Mouse (Mus musculus): ENCODE data around the gene Nr4a1. TPM values are rescaled to one million over a fixed set of nuclear protein-coding genes. Genes with fewer than 3 reads are reported as not detected.
A peak's percentile ranks its signal among the peaks of the same experiment; 100 is the strongest.

The Nr4a1 gene
- polyA plus RNA-seq, 2 experiments: 0.19 to 0.42 TPM

- no peak overlapping the region for H3K4me2 ChIP-seq (ENCODE audit: low read depth)
- no peaks in the 10 kb centered on the region for H3K9me3 ChIP-seq (ENCODE audit: control insufficient read depth, low read length)
- TF ChIP-seq EP300 (IDR thresholded peaks at IDR 0.05; ENCODE audit: low read depth) (no peak), CTCF (IDR thresholded peaks at IDR 0.05; ENCODE audit: low read depth) (no peak)
- WGBS (ENCODE audit: insufficient replicate concordance): 48% methylated on average over 12 of the region's 12 CpGs
- ATAC-seq (ENCODE audit: insufficient read depth): no peak
- no peak for DNase-seq (ENCODE audit: low read depth in 3 of 3, low spot score in 3 of 3)
- no peaks in the 10 kb centered on the region for H3K36me3 ChIP-seq (replicated peaks; ENCODE audit: control insufficient read depth, insufficient read depth, low read depth)
- no peak overlapping the region for H3K27ac ChIP-seq
- no peaks in the 10 kb centered on the region; a peak in 1 of 4 replicates for H3K4me1 ChIP-seq (replicated peaks; ENCODE audit: control insufficient read depth in 2 of 2, insufficient read depth in 2 of 2, low read length in 1 of 2)
- H3K4me3 ChIP-seq (ENCODE audit: insufficient read depth in 1 of 2, low read depth in 2 of 2, low read length in 2 of 2): no peak overlapping the region
- H3K9ac ChIP-seq (replicated peaks): no peak overlapping the region
- H3K27me3 ChIP-seq (ENCODE audit: control insufficient read depth, insufficient read depth, low read length): no peaks in the 10 kb centered on the region
Measured at GRCm38 (mm10) chr15:101279430-101279999, 25.4 kb downstream of the Nr4a1 start.

GRCm38 (mm10) chr15:101282471-101282870 lies 28.4 kb downstream of the Nr4a1 start:
- Histone ChIP-seq H3K9me3 (ENCODE audit: control insufficient read depth, low read length) (no peaks in the 10 kb centered on the region), H3K9ac (replicated peaks) (no peak overlapping the region), H3K4me3 (ENCODE audit: insufficient read depth in 1 of 2, low read depth in 2 of 2, low read length in 2 of 2) (no peak overlapping the region), H3K27ac (no peak overlapping the region), H3K4me1 (replicated peaks; ENCODE audit: control insufficient read depth in 2 of 2, insufficient read depth in 2 of 2, low read length in 1 of 2) (peaks cover 0 to 6% of the 10 kb centered on the region in 2 experiments; a peak in 1 of 4 replicates), H3K4me2 (ENCODE audit: low read depth) (no peak overlapping the region), H3K36me3 (replicated peaks; ENCODE audit: control insufficient read depth, insufficient read depth, low read depth) (peaks cover 4% of the 10 kb centered on the region; the same call in 1 of the 2 replicates), H3K27me3 (ENCODE audit: control insufficient read depth, insufficient read depth, low read length) (no peaks in the 10 kb centered on the region)
- no peak for ATAC-seq (ENCODE audit: insufficient read depth)
- no peak for DNase-seq (ENCODE audit: low read depth in 3 of 3, low spot score in 3 of 3)
- WGBS (ENCODE audit: insufficient replicate concordance): 31% methylated on average over 5 of the region's 5 CpGs
- TF ChIP-seq CTCF (IDR thresholded peaks at IDR 0.05; ENCODE audit: low read depth): no peak
- TF ChIP-seq EP300 (IDR thresholded peaks at IDR 0.05; ENCODE audit: low read depth): no peak

- Histone ChIP-seq H3K4me3 (ENCODE audit: insufficient read depth in 1 of 2, low read depth in 2 of 2, low read length in 2 of 2) (peak overlapping the region; percentile 58 to 98), H3K27me3 (ENCODE audit: control insufficient read depth, insufficient read depth, low read length) (no peaks in the 10 kb centered on the region), H3K36me3 (replicated peaks; ENCODE audit: control insufficient read depth, insufficient read depth, low read depth) (peaks cover 4% of the 10 kb centered on the region; the same call in 1 of the 2 replicates), H3K9me3 (ENCODE audit: control insufficient read depth, low read length) (no peaks in the 10 kb centered on the region), H3K4me2 (ENCODE audit: low read depth) (peak overlapping the region; percentile 74), H3K9ac (replicated peaks) (peak overlapping the region; percentile 88), H3K27ac (no peak overlapping the region), H3K4me1 (replicated peaks; ENCODE audit: control insufficient read depth in 2 of 2, insufficient read depth in 2 of 2, low read length in 1 of 2) (peaks cover 0 to 6% of the 10 kb centered on the region in 2 experiments; a peak in 1 of 4 replicates)
- ATAC-seq (ENCODE audit: insufficient read depth): peak; percentile 27; the same call in 1 of the 2 replicates
- TF ChIP-seq CTCF (IDR thresholded peaks at IDR 0.05; ENCODE audit: low read depth): peak; percentile 62
- no peak for TF ChIP-seq EP300 (IDR thresholded peaks at IDR 0.05; ENCODE audit: low read depth)
- 2% methylated on average over 26 of the region's 26 CpGs for WGBS (ENCODE audit: insufficient replicate concordance)
- peak; percentile 50 to 62 (median 55) for DNase-seq (ENCODE audit: low read depth in 3 of 3, low spot score in 3 of 3)
Measured at GRCm38 (mm10) chr15:101283183-101283910, 29.3 kb downstream of the Nr4a1 start.

GRCm38 (mm10) chr15:101283911-101284750 lies 30.1 kb downstream of the Nr4a1 start, which contains the start of gene Atg101:
TSS of gene Atg101 (plus strand) at chr15:101284272.
- no peaks in the 10 kb centered on the region for H3K9me3 ChIP-seq (ENCODE audit: control insufficient read depth, low read length)
- peak within 1 kb of the TSS; percentile 88 for H3K9ac ChIP-seq (replicated peaks)
- TF ChIP-seq CTCF (IDR thresholded peaks at IDR 0.05; ENCODE audit: low read depth) (peak; percentile 98), EP300 (IDR thresholded peaks at IDR 0.05; ENCODE audit: low read depth) (no peak; the same call in 1 of the 2 replicates)
- peak; percentile 95 for ATAC-seq (ENCODE audit: insufficient read depth)
- peak within 1 kb of the TSS; percentile 59 for H3K27ac ChIP-seq
- peak; percentile 78 to 81 (median 79) for DNase-seq (ENCODE audit: low read depth in 3 of 3, low spot score in 3 of 3)
- under 1% methylated on average over 61 of the region's 61 CpGs for WGBS (ENCODE audit: insufficient replicate concordance)
- H3K27me3 ChIP-seq (ENCODE audit: control insufficient read depth, insufficient read depth, low read length): no peaks in the 10 kb centered on the region
- peaks cover 0 to 6% of the 10 kb centered on the region in 2 experiments; a peak in 1 of 4 replicates for H3K4me1 ChIP-seq (replicated peaks; ENCODE audit: control insufficient read depth in 2 of 2, insufficient read depth in 2 of 2, low read length in 1 of 2)
- peak within 1 kb of the TSS; percentile 89 to 98 for H3K4me3 ChIP-seq (ENCODE audit: insufficient read depth in 1 of 2, low read depth in 2 of 2, low read length in 2 of 2)
- H3K4me2 ChIP-seq (ENCODE audit: low read depth): peak within 1 kb of the TSS; percentile 74
- H3K36me3 ChIP-seq (replicated peaks; ENCODE audit: control insufficient read depth, insufficient read depth, low read depth): peaks cover 4% of the 10 kb centered on the region
